Comparison of ENCODE assay signal across 19 mouse cellular contexts in the genomic region with DNA sequence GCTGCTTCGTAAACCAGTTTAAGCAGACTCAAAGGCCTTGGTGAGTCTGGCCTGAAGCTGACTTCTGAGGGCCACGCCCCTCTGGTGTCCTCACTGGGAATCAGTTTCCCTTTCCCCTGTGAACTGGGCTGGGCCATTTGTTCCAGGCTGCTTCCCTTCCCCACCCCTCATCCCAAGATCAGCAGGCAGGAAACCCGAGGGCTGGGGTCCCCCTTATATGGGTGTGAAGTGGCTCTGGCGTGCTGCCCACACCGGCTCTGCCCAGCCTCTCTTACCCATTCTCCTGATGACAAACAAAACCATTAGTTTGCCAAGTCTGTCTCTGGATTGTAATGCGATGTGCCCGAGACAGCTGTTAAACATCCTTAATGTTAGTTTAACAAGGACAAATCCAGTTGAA.
A peak's percentile ranks its signal among the peaks of the same experiment; 100 is the strongest.
DNase-seq lines count a peak whose midpoint lies in the region; ATAC-seq and TF ChIP-seq lines count a peak whose summit lies in the region.
"Had no signal": no experiment of that assay in that cellular context is flagged by ENCODE, and none has a peak within 500 bp of the region (broad histone marks: within the 10 kb centered on the region; RNA-seq: fewer than 3 reads in every experiment).

No protein-coding gene starts in this region.

- H3K36me3 ChIP-seq in intestine, embryonic 15.5 days, result no peaks in the 10 kb centered on the region
- no peaks in the 10 kb centered on the region for H3K36me3 ChIP-seq in lung, postnatal 0 days (ENCODE audit: insufficient read depth, low read length)
- H3K36me3 ChIP-seq in stomach, embryonic 16.5 days (ENCODE audit: control insufficient read depth, insufficient read depth, low read length), result no peaks in the 10 kb centered on the region
- H3K36me3 ChIP-seq: kidney, embryonic 15.5 days had no signal

- no peak overlapping the region for H3K4me3 ChIP-seq in intestine, embryonic 15.5 days (replicated peaks)
- no peak overlapping the region for H3K4me3 ChIP-seq in lung, postnatal 0 days (ENCODE audit: low read depth, low read length)
- H3K4me3 ChIP-seq in stomach, embryonic 16.5 days (replicated peaks; ENCODE audit: low read length), result no peak overlapping the region
- H3K4me3 ChIP-seq: embryonic facial prominence, embryonic 13.5 days; kidney, embryonic 15.5 days had no signal

- TF ChIP-seq EP300 in lung, postnatal 0 days (IDR thresholded peaks at IDR 0.05), result no peak

- no peaks in the 10 kb centered on the region for H3K27me3 ChIP-seq in intestine, embryonic 15.5 days (replicated peaks)
- no peaks in the 10 kb centered on the region for H3K27me3 ChIP-seq in lung, postnatal 0 days (replicated peaks; ENCODE audit: insufficient read depth, low read length)
- H3K27me3 ChIP-seq in stomach, embryonic 16.5 days (ENCODE audit: control insufficient read depth, insufficient read depth, low read length), result no peaks in the 10 kb centered on the region
- H3K27me3 ChIP-seq: embryonic facial prominence, embryonic 13.5 days; kidney, embryonic 15.5 days had no signal

- H3K4me1 ChIP-seq in intestine, embryonic 15.5 days (replicated peaks), result 0 out of 2 replicates have a peak, but pooled peaks cover 4% of the 10 kb centered on the region
- no peaks in the 10 kb centered on the region for H3K4me1 ChIP-seq in lung, postnatal 0 days (ENCODE audit: insufficient read depth, low read depth, low read length)
- peaks cover 5% of the 10 kb centered on the region for H3K4me1 ChIP-seq in stomach, embryonic 16.5 days (ENCODE audit: control insufficient read depth, insufficient read depth, low read length)

- peak; percentile 13 to 23 for DNase-seq in kidney, postnatal 4 days
- no peak for DNase-seq in kidney, postnatal 25 days
- DNase-seq in lung, postnatal 0 days (ENCODE audit: low spot score), result peak; percentile 29
- DNase-seq in layer of hippocampus, postnatal 14 days (ENCODE audit: low spot score in 2 of 2), result no peak
- DNase-seq in layer of hippocampus, adult 9-10 months (ENCODE audit: low spot score), result no peak
- DNase-seq: adrenal gland, adult 8-10 months; cerebellum, adult 11 months; cerebellum, postnatal 10 days; gastrocnemius, postnatal 36 days; layer of hippocampus, adult 9-11 months; retina, postnatal 1 day; thymus, postnatal 4 days had no signal

- peak; percentile 70; the same call in 1 of the 2 replicates for ATAC-seq in intestine, embryonic 15.5 days
- peak; percentile 79 for ATAC-seq in lung, postnatal 0 days
- peak; percentile 77 for ATAC-seq in stomach, embryonic 16.5 days (ENCODE audit: insufficient read depth, low FRiP score)
- ATAC-seq: forebrain, embryonic 16.5 days; hindbrain, postnatal 0 days had no signal

- 0 out of 2 replicates have a peak overlapping the region, but pooled peaks have one; percentile 11 for H3K4me2 ChIP-seq in intestine, embryonic 15.5 days (replicated peaks)
- H3K4me2 ChIP-seq in lung, postnatal 0 days (replicated peaks; ENCODE audit: low read depth, low read length), result no peak overlapping the region
- H3K4me2 ChIP-seq in stomach, embryonic 16.5 days (ENCODE audit: low read depth, low read length), result no peak overlapping the region
- H3K4me2 ChIP-seq: embryonic facial prominence, embryonic 13.5 days; kidney, embryonic 15.5 days; liver, embryonic 11.5 days had no signal

- H3K9me3 ChIP-seq in intestine, embryonic 15.5 days, result no peaks in the 10 kb centered on the region
- H3K9me3 ChIP-seq in lung, postnatal 0 days (ENCODE audit: low read length), result no peaks in the 10 kb centered on the region
- no peaks in the 10 kb centered on the region for H3K9me3 ChIP-seq in stomach, embryonic 16.5 days (replicated peaks; ENCODE audit: control insufficient read depth, low read length)
- H3K9me3 ChIP-seq: embryonic facial prominence, embryonic 13.5 days; kidney, embryonic 15.5 days had no signal

- WGBS in intestine, embryonic 15.5 days, result 48% methylated on average over 7 of the region's 7 CpGs
- WGBS in lung, postnatal 0 days, result 31% methylated on average over 7 of the region's 7 CpGs
- WGBS in stomach, embryonic 16.5 days, result 37% methylated on average over 7 of the region's 7 CpGs

- peak overlapping the region; percentile 57 for H3K27ac ChIP-seq in intestine, embryonic 15.5 days
- H3K27ac ChIP-seq in lung, postnatal 0 days (ENCODE audit: low read length), result no peak overlapping the region
- peak overlapping the region; percentile 60 for H3K27ac ChIP-seq in stomach, embryonic 16.5 days (ENCODE audit: low read length)
- H3K27ac ChIP-seq: embryonic facial prominence, embryonic 13.5 days; hindbrain, postnatal 0 days; kidney, embryonic 15.5 days had no signal

- H3K9ac ChIP-seq in intestine, embryonic 15.5 days, result no peak overlapping the region
- no peak overlapping the region for H3K9ac ChIP-seq in lung, postnatal 0 days (replicated peaks; ENCODE audit: low read depth)
- H3K9ac ChIP-seq in stomach, embryonic 16.5 days (ENCODE audit: low read length), result no peak overlapping the region
- H3K9ac ChIP-seq: embryonic facial prominence, embryonic 13.5 days; kidney, embryonic 15.5 days had no signal

- TF ChIP-seq CTCF in lung, postnatal 0 days (IDR thresholded peaks at IDR 0.05), result no peak

Comparison
In these comparisons a context has a peak if more than half of its experiments do, and no peak if none do; other contexts are left out.
1. DNase-seq: peak in kidney, postnatal 4 days (2 of 2) and lung, postnatal 0 days (single experiment); none in kidney, postnatal 25 days (0 of 2), layer of hippocampus, postnatal 14 days (0 of 2) and layer of hippocampus, adult 9-10 months (single experiment).
2. Peak in every context shown above with its lines, with median percentiles within 50 percentile points of each other: ATAC-seq.